Mouse (Mus musculus): Measurements from ENCODE around the gene Tbc1d30.

DNA sequence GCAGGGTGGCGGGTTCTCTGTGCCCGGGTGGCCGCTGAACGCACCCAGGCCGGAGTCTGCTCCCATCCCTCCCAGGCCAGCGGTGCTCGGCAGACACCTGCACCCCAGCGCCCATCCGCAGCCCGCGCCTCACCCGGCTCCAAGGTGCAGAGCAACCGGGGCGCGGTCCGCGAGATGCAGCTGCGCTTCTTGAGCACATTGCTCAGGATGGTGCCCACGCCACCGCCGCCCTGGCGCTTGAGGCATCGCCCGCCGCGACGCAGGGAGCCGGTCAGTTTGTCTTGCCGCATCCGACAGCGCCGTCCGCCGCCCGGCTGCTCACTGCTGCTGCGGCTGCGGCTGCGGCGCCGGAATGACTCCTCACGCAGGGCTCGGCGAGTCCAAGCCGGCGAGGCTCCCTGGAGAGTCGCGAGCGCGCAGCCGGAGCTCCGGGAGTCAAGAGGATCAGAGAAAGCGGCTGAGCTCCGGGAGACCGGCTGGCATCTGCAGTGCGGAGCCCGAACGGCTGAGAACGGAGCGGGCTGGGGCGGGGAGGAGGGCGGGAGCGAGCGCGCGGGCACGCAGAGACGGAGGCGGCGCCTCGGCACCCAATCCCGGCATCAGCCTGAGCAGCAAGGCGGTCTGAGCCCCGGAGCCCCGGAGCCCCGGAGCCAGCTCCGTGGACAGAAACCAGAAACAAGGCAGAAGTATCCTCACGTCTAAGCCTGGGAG lies 40.4 kb downstream of the Tbc1d30 start:
- TF ChIP-seq CTCF (IDR thresholded peaks at IDR 0.05; ENCODE audit: low read depth, low read length) (no peak), POLR2A (IDR thresholded peaks at IDR 0.05; ENCODE audit: borderline replicate concordance, low read depth, low read length) (no peak)
